Mouse (Mus musculus) adrenal gland (tissue): Measurements from ENCODE around the gene Tmem132a.

Experiments used
- intact Hi-C: fragments of 180-260 bp; cut with DNase I; formaldehyde crosslinking; loops from one replicate; pipeline ENCODE4 v1.15.1; 2025

Tmem132a gene

GRCm38 (mm10) chr19:10878201-10878837, 8.6 kb upstream of the Tmem132a start:
- intact Hi-C loops: no loop called here

DNA sequence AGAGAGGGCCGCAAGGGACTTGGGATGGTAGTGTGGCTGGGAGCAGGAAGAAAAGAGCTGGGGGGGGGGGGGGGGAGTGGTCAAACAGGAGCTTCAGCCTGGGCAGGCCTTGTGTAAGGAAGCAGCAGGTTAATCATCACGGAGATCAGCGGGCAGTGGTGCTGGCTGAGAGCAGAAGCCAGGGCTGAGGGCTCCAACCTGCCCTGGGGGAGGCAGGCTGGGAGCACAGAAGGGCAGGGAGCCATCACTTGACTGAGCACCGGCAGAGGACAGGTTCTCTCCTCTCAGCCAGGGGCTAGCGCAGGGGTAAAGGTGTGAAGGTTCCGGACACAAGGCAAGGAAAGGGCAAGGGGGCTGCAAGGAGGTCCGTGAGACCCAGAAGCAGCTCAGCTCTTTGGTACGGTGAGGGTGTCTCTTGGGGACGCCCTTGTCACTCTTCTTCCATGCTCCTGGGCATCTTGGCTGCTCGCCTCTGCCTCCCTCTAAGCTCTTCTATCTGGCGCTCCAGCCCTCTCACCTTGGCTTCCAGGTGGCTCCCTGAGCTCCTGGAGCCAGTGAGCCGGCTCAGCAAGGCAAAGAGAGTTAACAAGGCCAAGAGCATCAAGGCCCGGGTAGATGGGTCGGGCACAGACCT, 1.7 kb upstream of the Tmem132a start:
- intact Hi-C loops: no loop called here

DNA sequence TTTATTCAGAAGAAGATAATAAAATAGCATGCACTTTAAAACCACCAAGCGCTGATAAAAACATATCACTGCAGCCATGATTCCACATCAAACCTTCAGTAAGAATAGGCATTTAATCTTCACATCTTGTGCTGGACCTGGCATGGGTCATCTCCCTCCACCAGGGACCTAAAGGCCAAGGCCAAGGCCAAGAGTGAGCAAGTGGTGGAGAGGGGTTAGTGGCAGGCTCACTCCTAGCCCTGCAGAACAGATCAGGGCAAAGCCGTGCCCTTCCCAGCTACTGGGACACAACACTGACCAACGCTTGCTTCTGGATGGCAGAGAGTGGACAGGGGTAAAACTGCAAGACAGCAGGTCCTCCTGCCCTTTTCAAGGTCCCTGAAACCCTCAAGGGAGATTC, 936 bp upstream of the Tmem132a start:
- intact Hi-C loops: no loop called here

DNA sequence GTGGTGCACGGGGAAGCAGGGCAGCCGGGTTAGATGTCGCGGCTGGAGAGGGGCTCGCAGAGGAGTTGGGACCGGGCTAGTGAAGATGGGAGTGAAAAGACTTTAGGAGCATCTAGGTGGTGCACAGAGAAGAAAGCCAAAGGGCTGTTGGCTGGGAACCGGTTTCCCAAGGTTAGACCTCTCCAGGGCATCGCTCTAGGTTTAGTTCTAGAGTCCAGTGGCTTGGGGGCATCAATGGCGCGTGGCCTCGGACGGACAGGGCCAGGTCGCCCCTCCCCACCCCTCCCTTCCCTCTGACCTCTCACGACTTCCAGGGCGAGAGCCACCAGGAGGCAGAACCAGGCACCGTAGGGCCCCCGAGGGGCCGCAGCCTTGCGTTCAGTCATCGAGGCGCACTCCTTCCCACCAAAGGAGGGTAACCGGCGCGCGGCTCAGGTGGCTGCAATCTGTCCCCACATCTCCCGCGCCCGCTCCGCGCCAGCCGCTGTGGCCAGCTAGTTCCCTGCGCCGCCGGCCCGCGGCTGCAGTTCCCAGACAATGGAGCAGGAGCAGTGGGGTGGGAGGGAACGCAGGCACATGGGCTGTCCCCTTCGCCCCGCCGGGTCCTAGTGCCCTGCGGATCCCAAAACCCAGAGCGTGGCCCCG, 377 bp downstream of the Tmem132a start:
- intact Hi-C loops: no loop called here

- intact Hi-C loops: no loop called here
Observed at GRCm38 (mm10) chr19:10868623-10869141, 1.1 kb downstream of the Tmem132a start.

DNA sequence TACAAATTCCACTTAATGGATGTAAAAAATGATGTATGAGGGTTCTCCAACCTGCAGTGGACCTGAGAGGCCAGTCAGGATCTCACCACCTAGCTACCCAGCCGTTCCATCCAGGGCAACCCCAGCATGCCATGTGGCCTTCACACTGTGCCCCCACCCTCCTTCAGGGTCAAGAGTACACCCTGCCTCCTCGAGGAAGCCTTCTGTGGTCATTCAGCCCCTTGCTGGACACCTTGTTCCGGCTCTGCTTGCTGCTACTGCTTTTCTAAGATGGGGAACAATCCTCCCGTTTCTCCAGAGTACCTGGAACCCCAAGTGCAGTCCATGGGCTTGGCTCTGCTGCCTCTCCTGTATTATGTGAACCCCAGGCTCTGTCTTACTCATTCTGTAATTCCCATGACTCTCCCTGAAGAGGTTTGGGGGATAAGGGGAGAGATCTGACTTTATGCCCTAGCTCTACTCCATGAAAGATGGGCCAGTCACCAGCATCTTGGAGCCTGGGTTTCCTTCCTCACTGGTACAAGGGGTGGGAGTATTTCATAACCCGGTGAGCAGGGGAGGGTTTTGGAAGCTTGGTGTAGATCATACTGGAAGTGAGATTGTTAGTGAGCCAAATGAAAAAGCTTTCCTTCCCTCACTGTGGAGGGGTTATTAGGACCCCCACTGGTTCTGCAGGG, 1.7 kb downstream of the Tmem132a start:
- intact Hi-C loops: no loop called here

- intact Hi-C loops: no loop called here
Observed at GRCm38 (mm10) chr19:10866351-10866750, 3.4 kb downstream of the Tmem132a start.

DNA sequence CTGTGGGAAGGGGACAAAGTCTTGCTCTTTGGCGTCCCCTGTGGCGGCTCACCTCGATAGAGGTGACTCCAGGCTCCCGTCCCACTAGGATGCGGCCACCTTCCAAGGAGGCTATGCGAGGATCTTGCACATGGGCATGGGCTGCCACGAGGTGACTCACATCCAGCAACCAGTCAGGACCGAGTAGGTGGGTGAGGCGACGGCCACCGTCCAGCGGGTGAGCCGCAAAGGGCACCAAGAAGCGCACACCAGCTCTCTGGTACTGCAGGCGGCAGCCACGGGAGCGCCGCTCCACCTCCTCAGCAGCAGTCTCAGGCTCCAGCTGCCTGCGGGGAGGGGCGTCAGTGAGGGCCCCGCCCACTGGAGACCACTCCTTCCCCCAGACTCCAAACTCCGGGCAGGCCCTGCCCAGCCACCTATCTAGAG, 9.7 kb downstream of the Tmem132a start:
- intact Hi-C loops: no loop called here

DNA sequence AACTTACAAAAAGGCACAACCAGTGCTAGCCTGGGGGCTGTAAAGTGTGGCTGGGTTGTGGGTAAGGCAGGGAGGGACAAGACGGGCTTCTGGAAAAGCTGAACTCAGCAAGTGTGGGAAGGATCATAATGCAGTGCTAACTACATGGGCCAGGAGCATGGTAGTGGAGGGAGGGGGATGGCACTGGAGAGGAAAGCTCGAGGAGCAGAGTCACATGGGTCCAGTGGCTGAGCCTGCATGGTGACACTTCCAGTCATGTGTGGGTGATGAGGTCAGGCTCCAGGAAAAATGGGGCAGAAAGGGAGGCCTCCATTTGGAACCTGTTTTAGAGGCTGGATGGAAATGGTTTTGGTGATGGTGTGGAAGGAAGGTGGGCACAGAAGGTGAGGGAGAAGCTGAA, 13.2 kb downstream of the Tmem132a start:
- intact Hi-C loops: no loop called here

DNA sequence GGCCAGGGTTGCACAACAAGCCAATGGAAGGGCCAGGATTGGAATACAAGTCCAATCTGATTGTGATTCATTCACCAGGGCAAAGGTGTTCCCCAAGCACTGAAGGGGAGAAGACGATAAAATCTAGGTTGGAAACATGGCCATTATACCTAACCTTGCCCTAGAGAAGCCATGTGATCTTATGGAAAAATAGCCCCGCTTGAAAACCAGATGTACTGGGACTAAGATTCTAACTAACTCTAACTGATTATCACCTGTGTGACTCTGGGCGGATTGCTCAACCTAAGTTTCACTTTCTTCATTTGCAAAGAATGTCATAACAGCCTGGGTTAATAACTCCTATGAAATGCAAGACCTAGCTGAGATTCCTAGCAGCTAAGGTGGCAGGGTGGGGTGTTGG, 14.3 kb downstream of the Tmem132a start:
- intact Hi-C loops: no loop called here

DNA sequence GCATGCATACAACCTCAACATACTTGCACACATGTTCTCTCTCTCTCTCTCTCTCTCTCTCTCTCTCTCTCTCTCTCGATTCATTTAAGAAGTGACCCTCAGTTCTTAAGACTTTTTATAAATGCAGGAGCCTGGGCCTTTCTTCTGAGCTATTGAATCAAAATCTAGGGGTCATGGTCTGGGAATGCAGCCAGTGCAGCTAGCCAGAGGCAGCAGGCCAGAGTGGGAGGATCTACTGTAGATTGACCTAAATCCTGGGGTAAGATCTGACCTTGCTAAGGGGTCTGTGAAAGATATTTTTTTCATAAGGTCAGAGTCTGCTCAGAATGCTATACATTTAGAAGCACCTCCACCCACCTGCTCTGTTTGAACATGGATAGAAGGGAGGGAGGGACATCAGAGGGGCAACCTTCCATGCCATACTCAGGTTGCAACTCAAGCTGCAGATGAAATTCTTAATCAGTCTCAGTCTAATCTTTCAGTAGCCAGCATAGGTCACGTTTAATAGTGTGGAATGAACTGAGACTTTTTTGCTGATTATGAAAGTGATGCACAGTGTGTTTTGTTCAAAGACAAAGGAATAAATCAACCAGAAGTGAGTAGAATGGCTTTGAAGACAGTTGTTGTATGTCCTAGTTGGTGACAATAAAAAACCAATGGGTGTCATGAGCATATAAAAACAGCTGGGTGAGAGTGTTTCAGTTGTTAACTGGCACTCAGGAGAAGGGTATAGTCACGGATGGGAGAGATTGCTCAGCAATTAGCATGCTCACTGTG, 22.2 kb downstream of the Tmem132a start:
- intact Hi-C loops: no loop called here

- intact Hi-C loops: no loop called here
Observed at GRCm38 (mm10) chr19:10846150-10846549, 23.6 kb downstream of the Tmem132a start.

DNA sequence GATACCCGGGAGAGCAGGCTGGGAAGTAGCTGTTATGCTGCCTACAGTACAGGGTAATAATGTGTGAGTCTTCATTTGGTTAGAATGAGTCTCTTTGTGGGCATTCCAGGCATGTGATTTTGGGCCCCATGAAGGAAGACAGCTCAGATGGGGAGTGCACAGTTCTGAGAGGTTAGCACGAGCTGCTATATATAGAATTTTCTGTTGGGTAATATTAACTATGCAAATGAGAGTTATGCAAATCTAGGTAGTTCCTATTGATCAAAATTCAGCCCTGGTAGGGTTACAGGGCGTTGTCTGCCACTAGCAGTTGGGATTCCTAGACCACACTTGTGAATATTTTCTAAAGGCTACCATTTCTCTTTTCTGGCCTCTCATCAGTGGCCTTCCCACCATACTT, 24.3 kb downstream of the Tmem132a start:
- intact Hi-C loops: no loop called here

GRCm38 (mm10) chr19:10844206-10844605, 25.5 kb downstream of the Tmem132a start:
- intact Hi-C loops: no loop called here

- intact Hi-C loops: no loop called here
Observed at GRCm38 (mm10) chr19:10842914-10843313, 26.8 kb downstream of the Tmem132a start.

GRCm38 (mm10) chr19:10841721-10842626, 27.8 kb downstream of the Tmem132a start:
- intact Hi-C loops: no loop called here

DNA sequence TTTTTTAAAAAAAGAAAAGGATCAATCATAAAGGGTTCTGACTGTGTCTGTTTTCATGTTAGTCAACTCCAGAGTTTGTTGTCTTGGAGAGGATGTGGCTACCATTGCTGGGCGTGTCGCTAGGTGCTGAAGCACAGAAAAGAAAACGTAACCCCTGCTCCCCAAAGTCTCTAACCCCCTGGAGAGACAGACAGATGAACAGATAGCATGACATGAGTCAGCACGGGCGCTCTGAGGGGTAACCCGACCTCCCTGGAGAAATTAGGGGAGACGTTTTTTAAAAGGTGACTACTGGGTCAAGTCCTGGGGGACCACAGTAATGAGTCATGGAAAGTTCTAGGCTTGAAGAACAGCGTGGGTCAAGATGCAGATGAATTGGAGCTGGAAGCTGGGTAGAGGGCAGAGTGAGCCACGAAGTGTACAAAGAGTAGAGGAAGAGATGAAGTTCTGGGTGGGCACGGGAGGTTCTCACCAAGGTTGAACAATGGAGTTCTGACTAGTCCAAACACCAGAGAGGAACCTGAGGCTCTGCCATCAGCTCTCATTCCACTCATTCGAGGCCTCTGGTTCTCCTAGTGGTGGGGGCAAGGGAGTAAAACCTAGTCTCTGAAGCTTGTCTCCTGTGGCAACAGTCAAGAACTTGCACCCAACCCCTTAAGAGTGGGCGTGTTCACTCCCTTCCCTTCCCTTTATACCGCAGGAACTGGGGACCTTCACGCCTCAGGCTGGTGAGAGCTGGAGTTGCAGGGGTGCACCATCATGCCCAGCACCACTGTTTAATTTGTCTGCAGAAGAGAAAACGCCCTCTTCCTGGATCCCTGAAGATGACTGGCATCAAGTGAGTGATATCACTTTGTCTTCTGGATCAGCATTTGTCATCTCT, 30.5 kb downstream of the Tmem132a start, which contains the start of gene Slc15a3:
Gene Slc15a3, plus strand, starts transcription at position 718 of the 883 bp plus-strand sequence.
- intact Hi-C loops: no loop called here

- intact Hi-C loops: no loop called here
Observed at GRCm38 (mm10) chr19:10835671-10836070, 34.1 kb downstream of the Tmem132a start.

GRCm38 (mm10) chr19:10833611-10834010, 36.1 kb downstream of the Tmem132a start:
- intact Hi-C loops: loop anchor here (5.0 kb wide), 2 partner anchors 116 to 156 kb away; partner anchors contain the start of gene Pga5
